Mouse (Mus musculus) cerebellum, adult 2 months (tissue): ENCODE results near the gene Snapc2.

Experiments used
- CTCF ChIP-seq: fragments of 200-500 bp; IDR thresholded peaks from 2 replicates; pipeline ENCODE4 v1.5.1; 2011; ENCODE audit warnings: low read depth, mild to moderate bottlenecking, control low read depth, low read length, moderate library complexity, borderline replicate concordance; ENCODE audit not compliant: insufficient read depth
- POLR2A ChIP-seq: fragments of 200-500 bp; IDR thresholded peaks from 2 replicates; pipeline ENCODE4 v1.6.1; 2011; ENCODE audit warnings: low read length, control low read depth, borderline replicate concordance; ENCODE audit not compliant: insufficient read depth

GRCm38 (mm10) chr8:4263105-4263791, 10.4 kb downstream of the Snapc2 start:
- TF ChIP-seq CTCF, result no peak
- TF ChIP-seq POLR2A, result no peak
